In genomic region chr2:71690277-71691161, GRCm38 (mm10) we compare ENCODE assay signal across 8 mouse cellular contexts. TPM values are rescaled to one million over a fixed set of nuclear protein-coding genes. Genes with fewer than 3 reads are reported as not detected.
DNase-seq lines count a peak whose midpoint lies in the region; ATAC-seq and TF ChIP-seq lines count a peak whose summit lies in the region.
"Had no signal": no experiment of that assay in that cellular context is flagged by ENCODE, and none has a peak within 500 bp of the region (broad histone marks: within the 10 kb centered on the region; RNA-seq: fewer than 3 reads in every experiment).

No protein-coding gene starts in this region.

- no peak overlapping the region for H3K27ac ChIP-seq in forebrain, postnatal 0 days (ENCODE audit: low read depth, low read length)
- peak overlapping the region; percentile 62 for H3K27ac ChIP-seq in hindbrain, embryonic 15.5 days (replicated peaks)
- H3K27ac ChIP-seq in lung, embryonic 15.5 days: peak overlapping the region; percentile 38
- H3K27ac ChIP-seq: liver, embryonic 14.5 days had no signal

- peak overlapping the region; percentile 28 for H3K4me2 ChIP-seq in forebrain, postnatal 0 days (ENCODE audit: low read depth)
- peak overlapping the region; percentile 24 for H3K4me2 ChIP-seq in hindbrain, embryonic 15.5 days
- H3K4me2 ChIP-seq in lung, embryonic 15.5 days: peak overlapping the region; percentile 39

- H3K4me1 ChIP-seq in forebrain, postnatal 0 days (ENCODE audit: insufficient read depth): peaks cover 11% of the 10 kb centered on the region; the same call in 1 of the 2 replicates
- H3K4me1 ChIP-seq in hindbrain, embryonic 15.5 days (replicated peaks): peaks cover 18% of the 10 kb centered on the region
- peaks cover 11% of the 10 kb centered on the region for H3K4me1 ChIP-seq in lung, embryonic 15.5 days

- peak; percentile 58 for ATAC-seq in forebrain, postnatal 0 days
- ATAC-seq in hindbrain, embryonic 15.5 days (ENCODE audit: low FRiP score, low read depth): peak; percentile 78; the same call in 1 of the 2 replicates
- ATAC-seq in lung, embryonic 15.5 days (ENCODE audit: borderline replicate concordance, extremely low read depth, low FRiP score, low TSS enrichment): peak; percentile 81

- TF ChIP-seq CTCF in forebrain, postnatal 0 days (IDR thresholded peaks at IDR 0.05; ENCODE audit: low read depth): no peak

- H3K27me3 ChIP-seq in forebrain, postnatal 0 days (ENCODE audit: insufficient read depth, low read length): no peaks in the 10 kb centered on the region
- no peaks in the 10 kb centered on the region for H3K27me3 ChIP-seq in hindbrain, embryonic 15.5 days
- H3K27me3 ChIP-seq in lung, embryonic 15.5 days: no peaks in the 10 kb centered on the region

- H3K9me3 ChIP-seq in forebrain, postnatal 0 days (ENCODE audit: low read length): no peaks in the 10 kb centered on the region
- H3K9me3 ChIP-seq in hindbrain, embryonic 15.5 days: no peaks in the 10 kb centered on the region
- no peaks in the 10 kb centered on the region for H3K9me3 ChIP-seq in lung, embryonic 15.5 days

- WGBS in forebrain, postnatal 0 days: 40% methylated on average over 27 of the region's 27 CpGs
- WGBS in hindbrain, embryonic 15.5 days: 46% methylated on average over 27 of the region's 27 CpGs
- 30% methylated on average over 27 of the region's 27 CpGs for WGBS in lung, embryonic 15.5 days

- peak overlapping the region; percentile 22; the same call in 1 of the 2 replicates for H3K9ac ChIP-seq in forebrain, postnatal 0 days
- H3K9ac ChIP-seq in hindbrain, embryonic 15.5 days: no peak overlapping the region
- 0 out of 2 replicates have a peak overlapping the region, but pooled peaks have one; percentile 4 for H3K9ac ChIP-seq in lung, embryonic 15.5 days
- H3K9ac ChIP-seq: liver, embryonic 14.5 days had no signal

- no peak overlapping the region for H3K4me3 ChIP-seq in forebrain, postnatal 0 days (ENCODE audit: low read depth, low read length)
- no peak overlapping the region for H3K4me3 ChIP-seq in hindbrain, embryonic 15.5 days
- H3K4me3 ChIP-seq in lung, embryonic 15.5 days: no peak overlapping the region; the same call in 1 of the 2 replicates

- no peaks in the 10 kb centered on the region for H3K36me3 ChIP-seq in forebrain, postnatal 0 days (ENCODE audit: insufficient read depth)
- H3K36me3 ChIP-seq in hindbrain, embryonic 15.5 days: no peaks in the 10 kb centered on the region
- H3K36me3 ChIP-seq in lung, embryonic 15.5 days: no peaks in the 10 kb centered on the region

- peak; percentile 38 for DNase-seq in ES-CJ7 (ENCODE audit: low read depth, low spot score)
- DNase-seq in adrenal gland, adult (ENCODE audit: inconsistent age in 2 of 2, low spot score in 1 of 2): peak; percentile 71 to 88
- peak; percentile 49 for DNase-seq in forebrain, postnatal 0 days
- DNase-seq in right cerebral cortex, postnatal 14 days: no peak
- no peak for DNase-seq in retina, postnatal 1 day

RNA-seq across cellular contexts. Expression of gene Itga6, which starts 54.9 kb away (rescaled TPM):
- total RNA-seq in forebrain, postnatal 0 days (2014; rRNA removed): 37.5 and 52.3 TPM in 2 replicates
- 11.7 and 16.8 TPM in 2 replicates for polyA plus RNA-seq in forebrain, postnatal 0 days (2015; fragmentation: Nextera tagmentation; extraction: Ambion mirVana)
- 26.8 and 27.1 TPM in 2 replicates for polyA plus RNA-seq in hindbrain, embryonic 15.5 days (2015; fragmentation: Nextera tagmentation; extraction: Ambion mirVana)
- polyA plus RNA-seq in lung, embryonic 15.5 days (2015; fragmentation: Nextera tagmentation; extraction: Ambion mirVana): 77.1 and 81.4 TPM in 2 replicates

Comparison
In these comparisons a context has a peak if more than half of its experiments do, and no peak if none do; other contexts are left out.
1. DNase-seq: peak in ES-CJ7 (single experiment), adrenal gland, adult (2 of 2) and forebrain, postnatal 0 days (single experiment); none in right cerebral cortex, postnatal 14 days (single experiment) and retina, postnatal 1 day (single experiment).
2. Peak in every context shown above with its lines, with median percentiles within 50 percentile points of each other: ATAC-seq and H3K4me2 ChIP-seq.